Mouse (Mus musculus) ES-Bruce4 (cell line): ENCODE data around the gene Tigd3.

Source experiments
- CTCF ChIP-seq: IDR thresholded peaks from one replicate; pipeline ENCODE4 v1.8.1; 2011; ENCODE audit warnings: low read depth, low read length
- EP300 ChIP-seq: IDR thresholded peaks from 2 replicates; pipeline ENCODE4 v1.6.1; 2011; ENCODE audit warnings: low read depth, low read length; ENCODE audit not compliant: insufficient read depth
- POLR2A ChIP-seq: IDR thresholded peaks from one replicate; pipeline ENCODE4 v1.8.1; 2011; ENCODE audit warnings: low read length; ENCODE audit not compliant: insufficient read depth

DNA sequence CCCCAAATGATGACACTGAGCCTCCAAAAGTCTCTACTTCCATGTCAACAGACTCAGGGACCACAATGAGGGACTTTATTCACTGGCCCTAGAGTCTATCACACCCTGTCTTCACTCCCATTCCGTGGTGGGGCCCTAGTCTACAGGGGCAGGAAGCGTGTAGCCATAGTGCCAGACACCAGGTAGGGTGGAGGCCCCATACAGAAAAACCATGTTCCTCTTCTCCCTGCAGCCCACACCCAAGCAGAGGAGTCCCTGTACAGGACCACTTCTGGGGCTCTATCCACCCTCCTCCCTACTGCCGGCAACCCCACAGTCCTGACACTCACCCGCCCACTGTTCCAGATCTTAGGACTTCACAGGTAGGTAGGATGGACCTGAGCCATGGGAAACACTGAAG, 21.4 kb downstream of the Tigd3 start:
- TF ChIP-seq POLR2A (no peak), CTCF (no peak), EP300 (no peak)
